Mouse (Mus musculus) splenic B cell, adult 2 months (primary cell): ENCODE data around the gene Mrpl16.

Source experiments
- DNase-seq: peaks from one replicate; pipeline ENCODE4 v3.0.0-alpha.2; 2011; ENCODE audit warnings: low read depth, low spot score
- H3K27me3 ChIP-seq: 2 replicates; pipeline ENCODE4 v1.6.1; 2012; ENCODE audit warnings: mild to moderate bottlenecking, low read length, moderate library complexity, mixed read lengths; ENCODE audit not compliant: control insufficient read depth, poor library complexity, insufficient read depth, severe bottlenecking
- H3K36me3 ChIP-seq: 2 replicates; pipeline ENCODE4 v1.6.1; 2012; ENCODE audit warnings: mild to moderate bottlenecking, low read length, moderate library complexity, mixed read lengths; ENCODE audit not compliant: control insufficient read depth, poor library complexity, insufficient read depth, severe bottlenecking

The Mrpl16 gene

DNA sequence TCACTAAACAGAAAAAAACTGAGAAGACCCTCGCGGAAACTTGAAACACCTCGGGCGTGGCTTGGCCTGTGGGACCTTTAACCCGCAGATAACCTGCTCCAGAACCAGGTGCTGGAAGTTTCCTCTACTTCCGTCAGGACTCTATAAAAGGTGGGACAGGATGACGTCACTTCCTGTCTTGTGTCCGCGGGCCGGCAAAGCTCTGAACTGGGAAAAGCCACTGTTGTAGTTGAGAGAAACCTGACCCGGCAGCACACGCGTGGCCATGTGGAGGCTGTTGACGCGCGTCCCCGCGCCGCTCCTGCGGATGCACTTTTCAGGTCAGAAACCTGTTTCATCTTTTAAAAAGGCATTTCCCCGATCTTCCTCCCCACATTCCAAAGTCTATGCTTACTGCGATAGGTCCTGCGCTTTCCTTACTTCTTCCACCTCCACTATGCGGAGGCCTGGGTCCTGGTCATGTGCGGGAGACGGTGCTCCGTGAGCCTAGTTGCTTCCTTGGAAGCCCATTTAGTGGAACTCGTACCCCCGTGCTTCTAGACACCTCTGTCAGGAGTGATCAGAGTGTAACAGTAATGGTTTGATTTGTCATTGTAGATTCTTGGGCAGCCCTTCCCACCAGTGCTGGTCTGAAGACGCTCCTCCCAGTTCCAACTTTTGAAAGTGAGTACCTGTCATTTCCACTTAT, at the start of gene Mrpl16:
Mrpl16 (plus strand) TSS at position 187 of the 688 bp plus-strand sequence.
- DNase-seq = peak; percentile 94
- H3K36me3 ChIP-seq = peaks cover 5% of the 10 kb centered on the region; the same call in 1 of the 2 replicates

GRCm38 (mm10) chr19:11723870-11724269, 46.3 kb upstream of the Mrpl16 start:
- no peaks in the 10 kb centered on the region for H3K36me3 ChIP-seq
- H3K27me3 ChIP-seq = no peaks in the 10 kb centered on the region
- no peak for DNase-seq

More for the DNA sequence above, at the start of gene Mrpl16:
- H3K27me3 ChIP-seq = no peaks in the 10 kb centered on the region

GRCm38 (mm10) chr19:11724275-11724674, 45.9 kb upstream of the Mrpl16 start:
- Histone ChIP-seq H3K36me3 (no peaks in the 10 kb centered on the region), H3K27me3 (no peaks in the 10 kb centered on the region)

GRCm38 (mm10) chr19:11725915-11726314, 44.3 kb upstream of the Mrpl16 start:
- DNase-seq = no peak
- Histone ChIP-seq H3K36me3 (no peaks in the 10 kb centered on the region), H3K27me3 (no peaks in the 10 kb centered on the region)

More at GRCm38 (mm10) chr19:11724275-11724674, 45.9 kb upstream of the Mrpl16 start:
- DNase-seq = no peak

- no peaks in the 10 kb centered on the region for H3K36me3 ChIP-seq
- DNase-seq = no peak
- H3K27me3 ChIP-seq = no peaks in the 10 kb centered on the region
Measured at GRCm38 (mm10) chr19:11727304-11727703, 42.9 kb upstream of the Mrpl16 start.

DNA sequence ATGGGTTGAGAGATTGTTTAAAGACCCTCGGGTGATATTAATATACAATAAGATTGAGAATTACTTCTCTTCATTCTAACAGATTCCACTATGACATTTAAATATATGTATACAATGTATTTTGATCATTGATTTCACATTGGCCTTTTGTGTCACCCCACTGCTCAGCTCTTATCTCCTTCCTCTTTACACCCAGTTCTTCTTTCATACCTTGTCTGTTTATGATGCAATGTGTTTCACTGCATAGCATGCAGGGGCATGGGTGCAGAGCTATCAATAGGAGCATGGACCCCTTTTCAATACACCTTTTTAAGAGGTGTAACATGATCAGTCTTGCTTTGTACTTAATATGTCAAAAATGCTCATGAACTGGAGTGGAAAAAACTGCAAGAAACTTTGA, 39.9 kb upstream of the Mrpl16 start:
- no peak for DNase-seq
- Histone ChIP-seq H3K27me3 (no peaks in the 10 kb centered on the region), H3K36me3 (no peaks in the 10 kb centered on the region)

DNA sequence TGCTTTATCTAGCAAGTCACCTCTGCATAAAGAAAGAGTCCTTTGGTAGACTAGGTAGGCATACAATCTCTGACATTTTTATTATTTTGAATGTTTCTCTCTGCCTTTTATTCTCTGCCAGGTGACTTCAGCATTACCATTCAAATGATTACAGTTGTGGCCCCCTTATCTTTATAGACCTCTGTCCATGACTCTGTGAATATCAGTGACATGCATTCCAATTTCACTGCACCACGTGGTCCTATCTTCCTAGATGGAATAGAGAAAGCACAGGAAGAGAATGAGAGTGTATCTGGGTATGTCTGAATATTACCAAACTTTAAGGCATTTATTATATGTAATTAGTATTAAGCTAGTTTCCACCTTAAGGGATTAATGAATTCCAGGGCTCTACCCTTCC, 33.7 kb upstream of the Mrpl16 start:
- no peaks in the 10 kb centered on the region for H3K27me3 ChIP-seq
- DNase-seq = no peak
- no peaks in the 10 kb centered on the region for H3K36me3 ChIP-seq

- no peak for DNase-seq
- H3K27me3 ChIP-seq = no peaks in the 10 kb centered on the region
- no peaks in the 10 kb centered on the region for H3K36me3 ChIP-seq
Measured at GRCm38 (mm10) chr19:11745680-11746079, 24.5 kb upstream of the Mrpl16 start.

DNA sequence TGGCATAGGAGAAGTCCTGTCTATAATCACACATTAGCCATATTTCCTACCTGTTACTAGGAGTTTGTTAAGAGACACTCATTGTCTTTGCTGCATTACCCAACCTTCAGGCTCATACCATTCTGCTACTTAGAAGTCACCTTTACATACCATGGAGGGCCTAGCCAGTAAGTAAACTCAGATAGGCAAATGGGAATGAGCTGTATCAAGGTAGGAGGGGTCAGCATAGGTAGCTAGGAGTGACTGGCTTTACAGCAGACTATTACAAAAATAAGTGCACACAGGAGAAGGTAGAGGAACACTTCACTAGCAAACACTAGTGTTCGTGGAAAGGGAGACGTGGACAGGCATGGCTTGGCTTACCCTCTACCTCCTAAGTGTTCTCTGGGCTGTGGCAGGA, 22.9 kb upstream of the Mrpl16 start, which contains the start of gene Gif:
Gif (plus strand) TSS at position 257 of the 400 bp plus-strand sequence.
- no peak for DNase-seq
- H3K36me3 ChIP-seq = no peaks in the 10 kb centered on the region
- no peaks in the 10 kb centered on the region for H3K27me3 ChIP-seq

DNA sequence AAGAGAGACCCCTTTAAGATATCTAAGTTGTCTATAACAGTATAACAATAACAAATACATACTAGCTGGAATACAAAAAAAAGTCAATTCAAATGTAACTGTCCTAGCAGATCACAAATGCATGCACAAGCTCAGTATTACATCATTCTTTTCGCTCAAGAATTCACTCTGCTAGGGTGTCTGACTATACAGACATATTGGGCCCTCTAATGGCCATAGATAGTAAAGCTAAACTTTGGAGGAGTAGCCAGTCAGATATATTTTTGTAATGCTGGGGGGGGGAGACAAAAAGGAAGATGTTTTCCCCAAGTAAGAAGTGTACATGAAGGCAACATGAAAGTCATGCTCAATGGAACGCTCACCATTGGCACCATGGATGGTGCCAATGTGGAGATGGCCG, 5.1 kb upstream of the Mrpl16 start:
- no peaks in the 10 kb centered on the region for H3K36me3 ChIP-seq
- H3K27me3 ChIP-seq = no peaks in the 10 kb centered on the region
- peak; percentile 35 for DNase-seq

- DNase-seq = peak; percentile 71
- no peaks in the 10 kb centered on the region for H3K36me3 ChIP-seq
- H3K27me3 ChIP-seq = no peaks in the 10 kb centered on the region
Measured at GRCm38 (mm10) chr19:11766413-11766812, 3.8 kb upstream of the Mrpl16 start.

GRCm38 (mm10) chr19:11768163-11768562, 2.0 kb upstream of the Mrpl16 start:
- DNase-seq = peak; percentile 82

DNA sequence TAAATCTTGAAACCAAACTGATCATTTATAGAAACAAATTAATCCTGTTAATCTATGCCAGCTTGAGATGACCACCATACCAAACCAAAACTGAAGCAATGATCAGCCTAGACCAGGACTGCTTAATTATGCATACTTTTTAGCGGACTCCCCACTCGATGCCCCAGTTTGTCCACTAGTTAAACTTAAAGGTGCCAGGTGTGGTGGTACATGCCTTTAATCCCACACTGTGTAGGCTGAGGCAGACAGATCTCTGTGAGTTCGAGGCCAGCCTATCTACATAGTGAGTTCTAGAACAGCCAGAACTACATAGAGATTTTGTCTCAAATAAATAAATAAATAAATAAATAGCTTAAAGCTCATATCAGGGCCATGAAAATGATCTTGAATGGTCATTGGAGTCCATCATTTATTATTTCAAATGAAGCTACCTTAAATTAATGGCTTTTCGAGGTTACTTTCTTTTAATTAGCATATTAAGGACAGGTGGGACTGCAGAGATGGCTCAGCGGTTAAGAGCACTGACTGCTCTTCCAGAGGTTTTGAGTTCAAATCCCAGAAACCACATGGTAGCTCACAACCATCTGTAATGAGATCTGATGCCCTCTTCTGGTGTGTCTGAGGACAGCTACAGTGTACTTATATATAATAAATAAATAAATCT, 802 bp upstream of the Mrpl16 start:
- H3K27me3 ChIP-seq = no peaks in the 10 kb centered on the region
- no peak for DNase-seq

More at GRCm38 (mm10) chr19:11768163-11768562, 2.0 kb upstream of the Mrpl16 start:
- H3K36me3 ChIP-seq = no peaks in the 10 kb centered on the region
- H3K27me3 ChIP-seq = no peaks in the 10 kb centered on the region

DNA sequence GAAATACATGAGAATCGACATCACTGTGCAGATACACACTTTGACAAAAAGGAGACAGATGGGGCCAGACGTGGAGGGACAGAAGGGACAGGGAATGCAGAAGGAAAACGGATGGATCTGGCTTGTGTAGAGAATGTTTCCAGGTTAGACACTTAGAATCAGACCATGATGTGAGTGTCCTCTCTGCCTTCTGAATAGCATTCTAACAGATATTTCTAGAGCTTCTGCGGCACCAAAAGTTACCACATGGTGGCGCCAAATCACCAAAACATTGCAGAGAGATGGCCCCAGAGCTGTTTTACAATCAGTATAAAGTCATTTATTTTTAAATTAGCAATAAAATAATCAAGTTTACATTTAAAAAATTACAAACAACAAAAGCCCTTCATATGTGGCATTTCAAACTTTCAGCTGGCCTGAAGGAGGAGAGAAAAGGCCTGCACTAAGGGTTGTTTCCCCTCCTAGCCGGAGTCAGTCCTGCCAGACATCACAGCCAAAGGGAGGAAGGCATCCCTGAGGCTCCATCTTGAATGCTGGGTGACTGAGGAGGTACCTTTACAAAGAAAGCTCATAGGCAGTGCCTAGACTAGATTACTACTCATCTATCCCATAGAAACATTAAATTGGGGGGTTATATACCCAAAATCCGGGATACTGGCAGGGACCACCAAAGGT, 7.1 kb downstream of the Mrpl16 start:
- peak; percentile 79 for DNase-seq
- Histone ChIP-seq H3K27me3 (no peaks in the 10 kb centered on the region), H3K36me3 (peaks cover 5% of the 10 kb centered on the region; the same call in 1 of the 2 replicates)

More for the DNA sequence above, 802 bp upstream of the Mrpl16 start:
- H3K36me3 ChIP-seq = peaks cover 2% of the 10 kb centered on the region; the same call in 1 of the 2 replicates
